Mouse (Mus musculus) erythroblast, embryonic 14.5 days (primary cell): ENCODE measurements around the gene Mpp4.

Experiments used
- GATA1 ChIP-seq: IDR thresholded peaks from 2 replicates; pipeline ENCODE4 v1.6.1; 2012; ENCODE audit warnings: low read length, inconsistent platforms, mixed read lengths
- TAL1 ChIP-seq: IDR thresholded peaks from 3 replicates; pipeline ENCODE4 v1.6.1; 2012; ENCODE audit warnings: low read length, inconsistent platforms, mixed read lengths

DNA sequence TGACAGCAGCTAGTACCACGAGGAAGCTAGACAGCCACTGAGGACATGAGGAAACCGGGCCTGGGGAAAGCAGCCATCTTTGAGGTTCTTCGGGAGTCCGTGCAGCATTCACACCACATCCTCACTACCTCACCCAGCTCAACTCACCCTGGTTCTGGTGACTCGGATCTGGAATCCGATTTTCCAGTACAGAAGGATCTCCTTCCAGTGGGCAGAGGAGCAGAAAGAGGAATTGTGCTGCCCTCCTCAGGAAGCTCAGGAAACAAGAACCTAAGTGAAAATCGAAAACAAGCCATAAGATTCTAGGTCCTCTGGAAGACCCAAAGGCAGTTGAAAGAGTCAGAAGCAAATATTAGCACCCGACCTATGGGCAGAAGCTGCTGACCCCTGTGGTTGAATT is 7.1 kb upstream of the Mpp4 start:
- no peak for TF ChIP-seq TAL1
- no peak for TF ChIP-seq GATA1
